Mouse (Mus musculus) thymus, postnatal 14 days (tissue): ENCODE results near the gene Cdk11b.
A peak's percentile ranks its signal among the peaks of the same experiment; 100 is the strongest.
"Not testable (repeated sequence)": the region's sequence is repeated elsewhere in the genome, so short reads cannot be mapped to it uniquely, and the experiment has no call there.

Experiments
- DNase-seq: peaks from one replicate; pipeline ENCODE4 v3.0.0; 2021

Cdk11b gene

GRCm38 (mm10) chr4:155669598-155670075 lies 45.0 kb downstream of the Cdk11b start:
- no peak for DNase-seq

- peak; percentile 4 for DNase-seq
Measured at GRCm38 (mm10) chr4:155670236-155670635, 45.6 kb downstream of the Cdk11b start.

- DNase-seq: no peak
Measured at GRCm38 (mm10) chr4:155672082-155672481, 47.4 kb downstream of the Cdk11b start.

- DNase-seq: peak; percentile 38
Measured at GRCm38 (mm10) chr4:155675991-155676390, 51.3 kb downstream of the Cdk11b start.

GRCm38 (mm10) chr4:155683670-155684277 lies 59.1 kb downstream of the Cdk11b start:
- not testable (repeated sequence) for DNase-seq

GRCm38 (mm10) chr4:155687764-155688163 lies 63.1 kb downstream of the Cdk11b start:
- not testable (repeated sequence) for DNase-seq

- DNase-seq: no peak
Measured at GRCm38 (mm10) chr4:155690571-155691375, 66.1 kb downstream of the Cdk11b start.

- DNase-seq: no peak
Measured at GRCm38 (mm10) chr4:155692421-155692820, 67.8 kb downstream of the Cdk11b start.

- peak; percentile 76 for DNase-seq
Measured at GRCm38 (mm10) chr4:155694111-155694481, 69.4 kb downstream of the Cdk11b start, which contains the start of gene Fndc10. Gene Fndc10, plus strand, starts transcription at chr4:155694342.

GRCm38 (mm10) chr4:155694482-155695401 lies 70.1 kb downstream of the Cdk11b start:
- peak; percentile 85 for DNase-seq

- no peak for DNase-seq
Measured at GRCm38 (mm10) chr4:155695531-155696062, 70.9 kb downstream of the Cdk11b start.

GRCm38 (mm10) chr4:155696261-155697255 lies 71.9 kb downstream of the Cdk11b start:
- DNase-seq: no peak
